Mouse (Mus musculus): ENCODE results near the gene D130052B06Rik. TPM values are rescaled to one million over a fixed set of nuclear protein-coding genes. Genes with fewer than 3 reads are reported as not detected.

D130052B06Rik gene
- polyA plus RNA-seq (2015; fragmentation: Nextera tagmentation; extraction: Ambion mirVana) = not detected in 2 replicates

DNA sequence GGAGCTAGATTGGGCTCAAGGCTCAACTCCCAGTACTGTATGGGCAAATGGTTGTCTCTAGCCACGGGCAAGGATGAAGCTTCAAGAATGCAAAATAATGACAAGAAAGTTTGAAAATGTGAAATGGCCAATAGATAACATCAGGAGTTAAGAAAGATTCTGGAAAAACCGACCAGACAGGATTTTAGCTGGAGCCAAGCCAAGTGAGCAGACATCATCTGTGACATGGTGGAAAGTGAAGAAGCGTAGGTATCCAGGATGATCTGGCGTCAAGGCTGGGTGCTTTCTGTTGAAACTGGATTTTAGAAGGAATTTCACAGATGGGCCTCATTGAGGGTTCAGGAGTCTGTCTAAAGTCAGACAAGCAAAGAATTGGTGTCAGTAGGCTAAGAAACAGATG, at the start of gene D130052B06Rik:
TSS of gene D130052B06Rik (plus strand) at position 317 of the 400 bp plus-strand sequence.
- WGBS = 83% methylated on average over 4 of the region's 4 CpGs
- H3K9me3 ChIP-seq (replicated peaks) = no peaks in the 10 kb centered on the region
- H3K4me1 ChIP-seq = peaks cover 13% of the 10 kb centered on the region; the same call in 1 of the 2 replicates
- no peak within 1 kb of the TSS for H3K4me3 ChIP-seq
- no peak within 1 kb of the TSS for H3K27ac ChIP-seq
- ATAC-seq = no peak
- H3K36me3 ChIP-seq (ENCODE audit: poor library complexity, severe bottlenecking) = no peaks in the 10 kb centered on the region
- H3K9ac ChIP-seq = no peak within 1 kb of the TSS
- H3K27me3 ChIP-seq = no peaks in the 10 kb centered on the region
- H3K4me2 ChIP-seq = no peak within 1 kb of the TSS

DNA sequence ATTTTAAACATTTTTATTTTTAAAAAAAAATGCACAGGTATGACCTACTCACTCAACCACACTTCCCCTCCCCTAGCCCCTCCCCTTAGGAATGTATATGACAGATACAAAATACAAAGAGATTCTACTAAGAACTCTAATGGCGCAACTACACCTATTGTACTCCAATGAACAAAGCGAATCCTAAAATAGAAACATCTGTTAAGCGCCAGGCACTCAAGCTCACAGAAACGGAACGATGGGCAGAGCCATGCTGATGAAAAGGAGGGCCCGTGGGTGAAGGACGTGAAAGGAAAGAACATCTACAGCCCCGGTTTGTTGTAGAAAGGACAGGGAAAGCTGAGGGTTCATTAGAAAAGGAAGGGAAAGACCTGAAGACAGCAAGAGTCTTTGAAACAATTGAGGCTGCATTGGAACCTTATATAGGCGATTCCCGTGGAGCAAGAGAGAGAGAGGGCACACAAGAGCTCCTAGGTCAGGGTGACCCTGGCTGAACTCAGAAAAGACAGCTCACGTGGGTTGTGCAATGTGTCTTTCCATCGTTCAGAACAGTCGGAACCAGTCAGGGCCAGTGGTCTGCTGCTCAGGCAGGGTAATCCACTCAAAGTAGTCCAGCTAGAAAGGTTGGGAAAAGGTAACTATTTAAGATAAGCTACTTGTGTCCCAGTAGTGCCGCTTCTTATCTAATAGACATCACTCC, 48.1 kb upstream of the D130052B06Rik start:
- WGBS = 78% methylated on average over 14 of the region's 14 CpGs
- H3K4me3 ChIP-seq = no peak overlapping the region
- ATAC-seq = no peak
- no peaks in the 10 kb centered on the region for H3K27me3 ChIP-seq
- H3K36me3 ChIP-seq (ENCODE audit: poor library complexity, severe bottlenecking) = no peaks in the 10 kb centered on the region
- no peaks in the 10 kb centered on the region for H3K9me3 ChIP-seq (replicated peaks)
- no peak overlapping the region for H3K9ac ChIP-seq
- no peak overlapping the region for H3K27ac ChIP-seq
- H3K4me1 ChIP-seq = no peaks in the 10 kb centered on the region
- no peak overlapping the region for H3K4me2 ChIP-seq

DNA sequence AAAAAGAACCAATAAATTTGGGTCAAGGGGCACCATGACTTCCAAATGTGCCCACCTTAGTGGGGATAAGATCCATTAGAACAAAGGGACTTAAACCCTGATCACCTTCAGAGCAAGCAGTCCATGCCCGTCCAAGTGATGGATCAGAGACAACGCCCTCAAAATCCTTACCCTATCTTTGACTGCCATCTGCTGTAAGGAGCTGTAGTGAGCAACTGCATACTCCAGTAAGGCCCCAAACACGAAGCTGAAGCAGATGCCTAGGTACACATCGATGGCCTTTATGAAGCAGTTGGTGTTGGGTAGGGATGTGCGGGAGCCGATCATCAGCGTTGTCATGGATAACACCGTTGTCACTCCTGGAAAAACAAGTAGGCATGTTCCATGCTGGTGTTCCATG, 45.0 kb upstream of the D130052B06Rik start:
- Histone ChIP-seq H3K4me3 (no peak overlapping the region), H3K4me2 (no peak overlapping the region), H3K4me1 (no peaks in the 10 kb centered on the region), H3K27ac (no peak overlapping the region), H3K36me3 (ENCODE audit: poor library complexity, severe bottlenecking) (no peaks in the 10 kb centered on the region), H3K9me3 (replicated peaks) (no peaks in the 10 kb centered on the region), H3K27me3 (no peaks in the 10 kb centered on the region), H3K9ac (no peak overlapping the region)
- ATAC-seq = no peak
- WGBS = 81% methylated on average over 8 of the region's 8 CpGs

DNA sequence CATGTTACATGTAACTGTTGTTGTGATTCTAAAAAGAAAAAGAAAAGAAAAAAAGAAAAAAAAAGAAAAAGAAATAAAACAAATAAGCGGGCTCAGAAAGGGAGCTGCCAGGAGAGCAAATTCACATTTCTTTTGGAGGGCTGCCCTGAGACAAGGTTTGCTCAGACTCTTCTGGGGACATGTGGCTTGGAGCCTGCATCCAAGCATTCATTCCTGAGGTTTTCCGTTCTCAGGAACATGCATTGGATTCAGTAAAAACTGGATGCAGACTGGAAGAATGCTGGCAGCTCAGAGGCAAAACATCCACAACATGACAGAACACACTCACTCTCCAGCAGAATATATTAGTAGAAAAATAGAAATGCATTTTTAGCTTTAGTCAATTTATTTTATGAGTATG, 35.2 kb upstream of the D130052B06Rik start:
- Histone ChIP-seq H3K4me2 (no peak overlapping the region), H3K36me3 (ENCODE audit: poor library complexity, severe bottlenecking) (no peaks in the 10 kb centered on the region), H3K9me3 (replicated peaks) (0 out of 2 replicates have a peak, but pooled peaks cover 4% of the 10 kb centered on the region), H3K4me3 (no peak overlapping the region), H3K9ac (no peak overlapping the region), H3K27ac (no peak overlapping the region), H3K27me3 (no peaks in the 10 kb centered on the region), H3K4me1 (no peaks in the 10 kb centered on the region)
- ATAC-seq = no peak
- WGBS = 89% methylated on average over 2 of the region's 2 CpGs

DNA sequence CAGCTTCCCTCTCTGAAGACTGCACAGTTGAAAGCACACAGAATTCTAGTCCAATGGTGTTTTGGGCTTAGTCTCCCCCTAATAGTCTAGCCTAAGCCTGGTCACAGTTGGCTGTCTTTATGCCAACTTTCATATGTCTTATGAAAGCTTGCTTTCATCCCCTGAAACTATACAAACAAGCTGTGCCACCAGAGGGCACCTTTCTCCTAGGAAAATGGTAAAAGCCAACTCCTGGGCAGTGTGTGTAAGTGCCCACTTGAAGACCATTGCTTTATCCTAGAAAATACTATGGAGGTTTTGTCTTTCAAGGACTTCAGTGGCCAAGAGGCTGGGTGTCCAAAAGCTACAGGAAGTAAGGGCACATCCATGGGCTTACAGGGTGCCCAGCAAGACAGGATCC, 28.7 kb upstream of the D130052B06Rik start:
- no peak for ATAC-seq
- H3K27me3 ChIP-seq = no peaks in the 10 kb centered on the region
- no peaks in the 10 kb centered on the region for H3K9me3 ChIP-seq (replicated peaks)
- no peaks in the 10 kb centered on the region for H3K4me1 ChIP-seq
- H3K4me3 ChIP-seq = no peak overlapping the region
- no peak overlapping the region for H3K27ac ChIP-seq
- no peak overlapping the region for H3K4me2 ChIP-seq
- no peak overlapping the region for H3K9ac ChIP-seq
- H3K36me3 ChIP-seq (ENCODE audit: poor library complexity, severe bottlenecking) = no peaks in the 10 kb centered on the region

DNA sequence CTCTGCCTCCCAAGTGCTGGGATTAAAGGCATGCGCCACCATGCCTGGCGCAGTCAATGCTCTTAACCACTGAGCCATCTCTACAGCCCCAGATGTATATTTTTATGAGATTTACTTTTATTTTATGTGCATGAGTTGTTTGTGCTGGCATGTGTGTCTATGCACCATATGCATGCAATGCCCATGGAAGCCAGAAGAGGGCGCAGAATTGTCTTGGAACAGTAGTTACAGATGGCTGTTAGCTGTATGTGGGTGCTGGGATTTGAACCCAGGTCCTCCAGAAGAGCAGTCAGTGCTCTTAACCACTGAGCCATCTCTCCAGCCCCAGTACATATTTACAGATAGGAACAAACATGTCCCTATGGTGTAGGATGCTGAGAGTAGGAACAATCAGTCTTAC, 24.2 kb upstream of the D130052B06Rik start:
- H3K36me3 ChIP-seq (ENCODE audit: poor library complexity, severe bottlenecking) = no peaks in the 10 kb centered on the region
- no peak overlapping the region for H3K4me2 ChIP-seq
- no peak overlapping the region for H3K9ac ChIP-seq
- H3K27me3 ChIP-seq = no peaks in the 10 kb centered on the region
- WGBS = 87% methylated on average over 3 of the region's 3 CpGs
- no peaks in the 10 kb centered on the region for H3K4me1 ChIP-seq
- ATAC-seq = no peak
- H3K27ac ChIP-seq = no peak overlapping the region
- no peak overlapping the region for H3K4me3 ChIP-seq
- H3K9me3 ChIP-seq (replicated peaks) = no peaks in the 10 kb centered on the region

DNA sequence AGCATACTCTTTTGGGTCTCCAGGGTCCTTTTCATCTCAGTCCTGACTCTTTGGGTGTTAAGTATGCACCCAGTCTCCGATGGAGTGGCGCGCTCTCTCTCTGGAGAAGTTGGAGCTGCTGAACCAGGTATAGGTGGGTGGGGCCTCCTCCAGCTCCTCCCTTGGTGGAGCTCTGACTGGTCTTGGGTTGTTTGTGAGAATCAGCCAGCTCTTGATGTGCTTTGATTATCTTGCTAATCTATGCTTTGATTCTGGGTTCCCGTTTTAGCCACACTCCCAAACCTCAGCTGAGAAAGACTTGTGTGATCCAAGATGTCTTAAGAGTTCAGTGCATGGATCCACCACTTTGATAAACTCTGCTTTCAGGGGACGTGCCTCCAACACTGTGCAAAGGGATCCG, 20.2 kb upstream of the D130052B06Rik start, which contains the start of gene Gabrp:
TSS of gene Gabrp (minus strand) at position 101 of the 400 bp plus-strand sequence.
- Histone ChIP-seq H3K4me1 (no peaks in the 10 kb centered on the region), H3K4me2 (no peak within 1 kb of the TSS), H3K27me3 (no peaks in the 10 kb centered on the region), H3K27ac (no peak within 1 kb of the TSS), H3K9me3 (replicated peaks) (no peaks in the 10 kb centered on the region), H3K36me3 (ENCODE audit: poor library complexity, severe bottlenecking) (no peaks in the 10 kb centered on the region), H3K9ac (no peak within 1 kb of the TSS), H3K4me3 (no peak within 1 kb of the TSS)
- 56% methylated on average over 6 of the region's 6 CpGs for WGBS
- ATAC-seq = no peak

DNA sequence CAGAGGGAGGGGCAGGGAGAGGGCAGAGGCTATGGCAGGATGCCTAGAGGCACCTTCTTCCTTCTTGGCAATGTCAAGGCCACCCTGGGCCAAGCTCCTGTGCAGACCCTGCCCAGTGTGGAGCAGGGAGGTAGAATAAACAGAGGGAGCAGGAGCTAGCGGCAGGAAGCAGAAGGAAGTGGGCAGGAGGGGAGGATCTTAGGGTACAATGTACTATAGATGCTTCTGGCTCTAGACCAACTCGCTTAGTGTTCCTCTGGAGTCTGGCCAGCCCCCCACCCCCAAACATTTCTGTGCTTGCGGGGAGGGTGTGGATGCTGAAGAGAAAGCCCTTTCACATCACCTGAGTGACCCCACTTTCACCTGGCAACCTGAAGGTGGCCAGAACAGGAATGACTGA, 19.5 kb upstream of the D130052B06Rik start:
- 55% methylated on average over 3 of the region's 3 CpGs for WGBS
- Histone ChIP-seq H3K9ac (no peak overlapping the region), H3K27me3 (no peaks in the 10 kb centered on the region), H3K36me3 (ENCODE audit: poor library complexity, severe bottlenecking) (no peaks in the 10 kb centered on the region), H3K27ac (no peak overlapping the region), H3K4me2 (no peak overlapping the region), H3K4me3 (no peak overlapping the region), H3K4me1 (no peaks in the 10 kb centered on the region), H3K9me3 (replicated peaks) (no peaks in the 10 kb centered on the region)
- no peak for ATAC-seq

DNA sequence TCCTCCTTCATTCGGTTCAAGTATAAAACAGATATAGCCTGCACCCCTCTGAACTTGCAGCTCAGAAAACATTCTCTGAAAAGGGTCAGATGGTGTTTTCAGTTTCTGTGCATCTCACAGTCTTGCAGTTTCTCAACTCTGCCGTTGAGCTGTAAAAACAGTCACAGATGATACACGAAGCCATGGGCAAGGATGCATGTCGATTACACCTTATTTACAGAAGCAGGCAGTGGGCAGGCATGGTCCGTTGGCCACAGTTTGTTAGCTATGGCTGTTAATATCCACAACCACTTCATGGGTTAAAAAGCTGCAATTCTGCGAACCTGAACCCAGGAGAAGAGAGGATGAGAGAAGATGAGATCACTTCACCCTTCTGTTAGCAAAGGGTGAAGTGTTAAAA, 12.5 kb upstream of the D130052B06Rik start:
- no peak overlapping the region for H3K27ac ChIP-seq
- H3K4me1 ChIP-seq = no peaks in the 10 kb centered on the region
- 94% methylated on average over 6 of the region's 6 CpGs for WGBS
- H3K36me3 ChIP-seq (ENCODE audit: poor library complexity, severe bottlenecking) = no peaks in the 10 kb centered on the region
- H3K9ac ChIP-seq = no peak overlapping the region
- ATAC-seq = no peak
- no peaks in the 10 kb centered on the region for H3K27me3 ChIP-seq
- H3K4me3 ChIP-seq = no peak overlapping the region
- no peaks in the 10 kb centered on the region for H3K9me3 ChIP-seq (replicated peaks)
- no peak overlapping the region for H3K4me2 ChIP-seq

DNA sequence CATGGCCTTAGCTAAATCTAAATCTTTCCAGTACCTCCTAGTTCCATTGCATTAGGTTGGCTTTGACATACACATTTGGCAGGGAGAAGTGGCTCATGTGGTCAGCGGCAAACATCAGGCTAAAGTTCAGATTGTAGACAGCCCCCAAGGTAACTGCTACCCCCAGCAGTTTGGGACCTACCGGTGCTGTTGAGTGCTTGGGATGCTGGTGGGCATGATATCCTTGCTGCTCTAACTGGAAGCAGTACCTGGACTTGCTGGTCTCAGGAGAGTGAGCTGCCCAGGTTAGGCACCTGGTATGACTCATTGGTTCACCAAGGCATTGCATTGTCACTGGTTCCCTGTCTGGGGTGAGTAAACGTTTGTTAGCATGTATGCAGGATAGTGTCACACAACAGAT, 8.3 kb upstream of the D130052B06Rik start:
- Histone ChIP-seq H3K4me3 (no peak overlapping the region), H3K9me3 (replicated peaks) (no peaks in the 10 kb centered on the region), H3K36me3 (ENCODE audit: poor library complexity, severe bottlenecking) (no peaks in the 10 kb centered on the region), H3K4me1 (no peaks in the 10 kb centered on the region), H3K27ac (no peak overlapping the region), H3K27me3 (no peaks in the 10 kb centered on the region), H3K4me2 (no peak overlapping the region), H3K9ac (no peak overlapping the region)
- 86% methylated on average over 3 of the region's 3 CpGs for WGBS
- ATAC-seq = no peak

DNA sequence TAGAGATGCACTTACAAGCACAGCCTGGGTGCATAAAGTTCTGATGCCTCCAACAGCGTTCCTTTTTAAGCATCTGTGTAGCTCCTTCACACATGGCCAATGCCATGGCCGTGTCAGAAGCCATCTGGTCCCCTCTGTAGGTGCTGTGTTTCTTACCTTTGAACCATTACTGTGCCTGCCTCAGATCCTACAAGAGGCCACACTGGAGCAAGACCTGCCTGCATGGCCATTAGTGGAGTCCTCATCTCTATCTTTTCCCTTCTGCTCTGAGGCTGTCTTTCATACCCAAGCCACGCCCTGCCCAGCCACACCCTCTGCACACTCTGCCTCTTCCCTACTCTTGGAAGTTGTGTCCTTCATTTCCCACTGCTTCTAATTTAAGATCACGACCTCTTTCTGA, 6.3 kb upstream of the D130052B06Rik start:
- no peak for ATAC-seq
- 92% methylated on average over 4 of the region's 4 CpGs for WGBS

DNA sequence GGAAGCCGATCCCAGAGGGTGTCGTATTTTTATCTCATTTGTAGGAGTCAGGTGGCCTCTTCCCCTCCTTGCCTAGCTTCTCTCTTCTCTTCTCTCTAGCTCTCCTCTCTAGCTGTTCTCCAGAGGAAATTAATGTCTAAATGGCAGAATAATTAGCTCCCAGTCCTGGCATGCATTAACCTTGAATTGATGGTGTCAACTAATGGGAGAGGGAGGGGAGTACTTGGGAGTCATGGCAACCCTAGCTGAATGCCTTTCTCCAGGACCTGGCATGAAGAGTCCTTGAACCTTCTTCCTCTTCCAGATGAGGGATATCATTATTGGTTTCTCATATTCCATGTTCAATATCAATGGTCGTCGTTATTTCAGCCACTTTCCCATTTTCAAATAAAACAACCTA, 2.4 kb upstream of the D130052B06Rik start:
- no peak overlapping the region for H3K4me3 ChIP-seq
- H3K4me2 ChIP-seq = no peak overlapping the region
- WGBS = 80% methylated on average over 4 of the region's 4 CpGs
- ATAC-seq = 0 out of 2 replicates have a peak, but pooled peaks have one; percentile 30
- H3K4me1 ChIP-seq = peaks cover 9% of the 10 kb centered on the region; the same call in 1 of the 2 replicates
- H3K9ac ChIP-seq = no peak overlapping the region
- H3K9me3 ChIP-seq (replicated peaks) = no peaks in the 10 kb centered on the region
- no peak overlapping the region for H3K27ac ChIP-seq
- no peaks in the 10 kb centered on the region for H3K27me3 ChIP-seq
- no peaks in the 10 kb centered on the region for H3K36me3 ChIP-seq (ENCODE audit: poor library complexity, severe bottlenecking)

More for the DNA sequence above, 6.3 kb upstream of the D130052B06Rik start:
- Histone ChIP-seq H3K27me3 (no peaks in the 10 kb centered on the region), H3K9ac (no peak overlapping the region), H3K4me2 (no peak overlapping the region), H3K36me3 (ENCODE audit: poor library complexity, severe bottlenecking) (no peaks in the 10 kb centered on the region), H3K4me3 (no peak overlapping the region), H3K9me3 (replicated peaks) (no peaks in the 10 kb centered on the region), H3K27ac (no peak overlapping the region), H3K4me1 (peaks cover 4% of the 10 kb centered on the region; the same call in 1 of the 2 replicates)

DNA sequence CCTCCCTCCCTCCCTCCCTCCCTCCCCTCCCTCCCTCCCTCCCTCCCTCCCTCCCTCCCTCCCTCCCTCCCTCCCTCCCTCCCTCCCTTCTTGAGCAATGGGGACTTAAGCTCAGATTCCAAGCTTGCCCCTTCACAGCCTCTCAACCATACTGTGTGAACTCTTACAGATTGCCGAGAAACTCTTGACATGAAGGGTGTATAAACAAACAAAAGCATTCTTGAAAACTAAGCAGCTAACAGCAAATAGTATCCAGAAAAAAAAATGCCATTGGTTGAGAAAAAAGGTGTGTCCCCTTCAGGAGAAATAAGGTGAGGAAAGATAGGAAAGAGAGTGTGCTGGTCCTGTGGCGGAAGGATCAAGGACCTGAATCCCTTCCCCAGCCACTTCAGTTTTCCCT, 4.1 kb downstream of the D130052B06Rik start:
- peaks cover 9% of the 10 kb centered on the region; the same call in 1 of the 2 replicates for H3K4me1 ChIP-seq
- ATAC-seq = no peak
- no peak overlapping the region for H3K4me2 ChIP-seq
- no peak overlapping the region for H3K9ac ChIP-seq
- no peaks in the 10 kb centered on the region for H3K9me3 ChIP-seq (replicated peaks)
- no peaks in the 10 kb centered on the region for H3K27me3 ChIP-seq
- H3K36me3 ChIP-seq (ENCODE audit: poor library complexity, severe bottlenecking) = no peaks in the 10 kb centered on the region
- no peak overlapping the region for H3K4me3 ChIP-seq
- H3K27ac ChIP-seq = no peak overlapping the region
- 76% methylated on average over 2 of the region's 2 CpGs for WGBS
